Mouse (Mus musculus) megakaryocyte-erythroid progenitor cell, adult 5-6 weeks (primary cell): ENCODE results near the gene Fas. TPM values are rescaled to one million over a fixed set of nuclear protein-coding genes. Genes with fewer than 3 reads are reported as not detected.
A peak's percentile ranks its signal among the peaks of the same experiment; 100 is the strongest.

Experiments used
- ATAC-seq: replicated peaks from 2 replicates; pipeline ENCODE4 v1.8.0; 2016; ENCODE audit warnings: mild to moderate bottlenecking, inconsistent platforms; ENCODE audit not compliant: severe bottlenecking, poor library complexity, low FRiP score, low TSS enrichment
- total RNA-seq, 2 experiments: library from RNA; stranded (forward) in 1 of 2; stranded (reverse) in 1 of 2; fragments of 200-1000, 215-1000 nt in 1 of 2; fragments of >200 nt in 1 of 2; fragmentation: Nextera tagmentation in 1 of 2; gene quantifications; 2 replicates each; pipeline ENCODE4 v1.2.3; 2014 to 2017

Fas gene
- not detected in 2 replicates for total RNA-seq (2014; fragmentation: Nextera tagmentation)
- total RNA-seq (2017): 1.2 and 1.8 TPM in 2 replicates

GRCm38 (mm10) chr19:34289948-34290789 lies at the start of gene Fas:
TSS of gene Fas (plus strand) at chr19:34290666.
- ATAC-seq: peak; percentile 99

DNA sequence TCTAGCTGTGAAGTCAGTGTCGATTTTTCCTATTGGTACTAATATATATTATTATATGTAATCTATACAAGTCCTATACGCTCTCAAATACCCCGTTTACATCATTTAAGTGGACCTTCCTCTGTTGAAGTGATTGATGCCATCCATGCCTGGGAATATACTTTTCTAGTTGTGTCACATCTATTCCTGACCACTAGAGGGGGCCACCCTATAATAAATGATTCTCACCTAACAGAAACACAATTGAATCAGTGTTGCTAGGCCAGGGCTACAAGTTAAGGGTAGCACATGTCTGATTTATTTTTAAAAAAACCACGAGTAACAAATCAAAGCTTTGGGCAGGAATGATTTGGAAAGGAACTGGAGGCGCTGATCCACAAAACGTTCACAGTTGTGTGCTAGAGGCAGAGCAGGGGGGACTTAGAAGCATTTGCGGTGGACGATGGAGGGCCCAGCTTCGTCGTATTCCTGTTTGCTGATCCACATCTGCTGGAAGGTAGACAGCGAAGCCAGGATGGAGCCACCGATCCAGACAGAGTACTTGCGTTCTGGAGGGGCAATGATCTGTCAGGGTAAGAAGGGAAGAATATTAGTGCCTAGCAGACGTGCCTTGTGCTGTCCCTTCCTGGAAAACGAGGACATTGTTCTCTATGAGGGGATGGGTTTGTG lies 49.1 kb upstream of the Fas start:
- peak; percentile 79 for ATAC-seq

DNA sequence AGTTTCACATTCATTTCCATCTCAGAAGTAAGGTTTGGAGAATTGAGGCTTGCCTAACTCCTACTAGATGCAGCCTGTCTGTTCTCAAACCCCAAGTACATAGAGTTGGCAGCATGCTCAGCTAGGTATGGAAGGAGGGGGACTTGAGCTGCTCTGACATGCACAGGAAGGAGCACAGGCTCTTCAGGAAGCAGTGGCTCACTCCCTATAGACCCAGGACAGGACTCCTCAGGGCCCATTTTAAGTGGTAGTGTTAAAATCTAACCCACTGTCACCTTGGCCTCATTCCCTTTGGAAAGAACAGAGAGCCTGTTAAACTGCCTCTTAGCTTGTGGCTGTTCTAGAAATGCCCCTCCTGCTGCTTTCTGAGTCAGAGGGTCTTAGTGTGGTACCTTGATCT lies 47.5 kb upstream of the Fas start:
- no peak for ATAC-seq

DNA sequence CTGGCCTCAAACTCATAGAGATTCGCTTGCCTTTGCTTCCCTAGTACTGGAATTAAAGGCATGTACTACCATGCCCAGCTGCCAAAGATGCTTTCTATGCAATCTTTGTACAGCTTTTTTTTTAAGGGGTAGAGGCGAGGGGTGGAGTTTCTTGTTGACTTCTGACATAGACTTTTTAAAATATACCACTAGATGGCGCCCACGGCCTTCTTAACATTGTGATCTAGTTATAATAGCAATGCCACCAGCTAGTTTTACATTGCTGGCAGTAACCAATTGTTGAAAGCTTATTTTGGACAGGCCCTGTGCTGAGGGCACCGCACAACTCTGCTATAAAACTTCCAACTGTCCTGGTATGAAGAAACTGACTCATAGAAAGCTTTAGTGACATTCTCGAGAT lies 46.4 kb upstream of the Fas start:
- peak; percentile 89 for ATAC-seq

DNA sequence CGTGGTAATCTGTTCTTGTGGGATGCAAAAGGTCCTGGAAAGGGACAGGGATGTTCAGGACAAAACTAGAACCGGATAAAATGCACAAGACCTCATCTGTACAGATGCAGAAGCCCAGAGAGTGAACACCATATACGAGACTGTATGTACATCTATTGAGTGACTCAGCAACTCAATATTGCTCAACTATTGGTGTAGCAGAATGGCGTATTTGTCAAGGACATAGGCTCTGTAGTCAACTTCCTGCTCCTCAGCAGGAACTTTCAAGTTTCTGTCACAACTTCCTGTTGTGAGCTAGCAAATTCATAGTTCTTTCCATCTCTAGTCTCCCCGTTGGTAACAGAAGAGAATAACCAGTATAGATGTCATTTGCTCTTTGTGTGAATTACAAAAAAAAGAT lies 41.9 kb upstream of the Fas start:
- ATAC-seq: no peak

GRCm38 (mm10) chr19:34250621-34251020 lies 39.8 kb upstream of the Fas start:
- no peak for ATAC-seq

GRCm38 (mm10) chr19:34251900-34252299 lies 38.6 kb upstream of the Fas start:
- no peak for ATAC-seq

DNA sequence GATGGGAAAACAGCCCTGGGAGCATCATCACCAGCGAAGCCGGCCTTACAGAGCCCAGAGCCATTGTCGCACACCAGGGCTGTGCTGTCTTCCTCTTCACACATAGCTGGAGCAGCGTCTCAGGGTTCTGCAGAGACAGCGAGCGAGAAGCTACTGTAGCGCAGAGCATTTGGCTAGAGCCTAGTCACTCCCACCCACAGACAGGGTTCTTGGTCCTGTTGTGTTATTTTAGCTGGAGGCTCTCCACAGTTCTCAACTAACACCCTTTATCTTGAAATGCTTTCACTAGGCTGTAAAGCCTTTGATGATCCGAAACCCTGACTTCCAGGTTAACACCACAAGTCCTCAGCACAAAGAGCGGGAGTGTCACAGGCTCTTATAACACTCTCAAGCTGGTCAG lies 38.0 kb upstream of the Fas start:
- no peak for ATAC-seq

DNA sequence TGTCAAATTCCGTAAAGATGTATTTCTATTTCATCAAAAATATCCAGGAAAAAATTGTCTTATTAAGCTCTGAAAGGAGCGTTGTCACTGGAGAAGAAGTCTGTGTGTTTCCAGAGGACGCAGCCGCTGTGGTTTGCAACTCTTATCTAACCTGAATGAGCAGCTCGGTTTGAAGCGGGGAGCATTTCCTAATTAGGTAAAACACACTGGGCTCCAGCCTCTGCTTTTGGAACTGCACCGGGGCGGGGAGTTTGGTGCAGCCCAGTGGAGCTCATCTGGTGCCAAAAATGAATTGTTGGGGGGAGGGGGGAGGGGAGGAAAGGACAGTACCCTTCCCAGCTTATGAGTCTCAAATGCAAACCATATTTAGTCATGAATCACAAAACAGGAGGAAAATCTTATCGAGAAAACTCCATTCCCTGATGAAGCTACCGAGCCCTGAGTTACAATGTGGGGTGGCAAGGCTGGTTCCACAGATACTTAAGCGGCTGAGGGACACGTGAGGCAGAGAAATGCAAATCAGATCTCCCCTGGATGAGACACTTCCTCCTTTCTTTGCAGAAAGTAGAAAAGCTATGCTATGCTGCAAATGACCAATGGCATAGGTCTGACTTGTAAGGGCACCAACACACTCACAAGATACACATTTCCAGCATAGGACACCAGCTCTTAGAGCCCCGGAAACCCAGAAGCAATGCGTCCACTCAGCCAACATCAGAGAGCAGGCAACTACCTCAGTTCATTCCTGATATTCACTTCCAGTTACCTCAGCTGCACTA lies 36.2 kb upstream of the Fas start:
- 0 out of 2 replicates have a peak, but pooled peaks have one; percentile 26 for ATAC-seq

- ATAC-seq: no peak
Measured at GRCm38 (mm10) chr19:34254880-34255681, 35.4 kb upstream of the Fas start, which contains the start of gene Acta2. TSS of gene Acta2 (minus strand) at chr19:34255590.

GRCm38 (mm10) chr19:34256149-34256548 lies 34.3 kb upstream of the Fas start:
- ATAC-seq: no peak

GRCm38 (mm10) chr19:34256936-34257335 lies 33.5 kb upstream of the Fas start:
- no peak for ATAC-seq

GRCm38 (mm10) chr19:34262273-34262974 lies 28.0 kb upstream of the Fas start:
- ATAC-seq: no peak

DNA sequence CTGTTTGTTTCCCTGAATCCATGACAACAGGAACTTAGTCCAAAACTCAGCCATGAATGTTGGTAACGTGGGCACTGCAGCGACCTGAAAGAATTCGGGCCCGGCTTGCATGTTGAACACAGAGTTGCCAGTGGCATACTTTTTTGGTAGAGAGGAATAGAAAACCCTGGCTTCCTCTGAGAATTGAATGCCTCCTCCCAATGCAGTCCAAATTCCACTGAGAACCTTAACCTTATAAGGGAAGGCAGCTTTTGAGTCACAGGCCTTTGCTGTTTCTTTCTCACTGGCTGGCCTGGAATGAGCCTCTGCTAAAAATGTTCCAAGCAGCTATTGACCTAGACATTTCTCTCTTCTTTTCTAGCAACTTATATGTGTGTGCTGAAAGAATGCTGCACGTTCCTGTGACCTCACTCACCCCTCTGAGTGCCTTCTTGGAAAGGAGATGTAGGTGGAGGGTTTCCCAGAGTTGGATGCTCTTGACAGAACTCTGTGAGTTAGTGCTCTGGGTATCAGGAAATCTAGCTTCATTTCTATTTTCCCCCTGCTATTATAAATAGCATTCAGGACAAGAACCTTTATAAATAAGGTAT lies 24.8 kb upstream of the Fas start:
- ATAC-seq: no peak

- ATAC-seq: no peak
Measured at GRCm38 (mm10) chr19:34268991-34269390, 21.5 kb upstream of the Fas start.

DNA sequence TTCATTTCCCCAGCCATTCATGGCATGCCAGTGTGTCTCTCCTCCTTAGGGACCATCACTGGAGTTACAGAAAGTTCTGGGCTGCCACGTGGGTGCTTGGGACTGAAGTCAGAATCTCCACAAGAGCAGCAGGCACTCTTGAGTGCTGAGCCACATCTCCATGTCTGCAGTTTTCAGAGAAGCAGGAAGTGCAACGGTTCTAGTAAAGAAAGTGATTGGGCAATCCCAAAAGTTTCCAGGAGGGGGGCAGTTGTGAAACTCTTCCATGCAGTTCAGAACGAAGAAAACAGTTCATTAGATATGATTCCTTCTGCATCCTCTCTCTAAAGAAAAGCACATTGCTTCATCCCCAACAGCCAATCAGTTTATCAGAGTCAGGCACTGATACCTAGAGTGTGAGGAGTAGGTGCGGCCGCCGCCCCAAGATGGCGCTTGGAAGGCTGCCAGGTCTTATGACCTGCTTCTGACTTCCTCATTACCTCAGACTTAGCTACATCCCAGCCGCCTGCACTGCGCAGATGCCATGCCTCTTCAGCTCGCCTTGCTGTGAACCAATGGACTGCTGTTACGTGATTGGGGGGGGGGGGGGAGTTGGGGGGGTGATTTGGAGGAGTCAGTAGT lies 20.2 kb upstream of the Fas start:
- no peak for ATAC-seq

DNA sequence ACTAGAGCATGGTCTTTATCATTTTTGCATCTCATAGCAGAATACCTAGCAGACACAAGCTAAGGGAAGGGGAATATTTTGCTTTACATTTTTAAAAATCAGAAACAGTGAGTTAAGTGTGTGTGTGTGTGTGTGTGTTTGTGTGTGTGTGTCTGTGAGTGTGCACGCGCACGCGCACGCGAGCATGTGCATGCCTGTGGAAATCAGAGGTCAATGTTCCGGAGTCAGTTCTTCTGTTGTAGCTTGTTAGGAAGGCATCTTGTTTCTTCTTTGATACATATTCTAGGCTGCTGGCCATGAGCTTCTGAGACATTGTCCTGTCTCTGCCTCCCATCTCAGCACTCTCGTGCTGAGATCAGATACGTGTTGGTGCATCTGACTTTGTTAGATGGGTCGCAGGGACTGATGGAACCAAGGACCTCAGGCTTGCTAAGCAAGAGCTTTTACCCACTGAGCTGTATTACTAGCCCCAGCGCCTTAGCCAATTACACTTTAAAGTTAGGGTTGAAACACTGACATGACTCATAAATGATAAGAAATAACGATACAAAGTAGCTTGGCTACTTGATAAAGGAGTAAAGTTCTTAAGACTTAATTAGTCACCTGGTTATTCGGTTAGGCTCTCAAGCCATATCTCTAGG lies 19.5 kb upstream of the Fas start:
- ATAC-seq: no peak
